Mouse (Mus musculus) cerebellum, adult 2 months (tissue): ENCODE measurements at regions not wholly inside any gene's neighbourhood (a gene's known extent, or its start where the extent isn't known, plus 50 kb on each side); places are given as distances from the start of the nearest gene placed in this dataset.

Source experiments
- DNase-seq, 2 experiments: peaks; one replicate each; pipeline ENCODE4 v3.0.0; 2021
- H3K27ac ChIP-seq: fragments of 200-500 bp; 2 replicates; pipeline ENCODE4 v1.5.1; 2012; ENCODE audit warnings: low read length, control low read depth, inconsistent platforms; ENCODE audit not compliant: insufficient read depth
- H3K27me3 ChIP-seq: fragments of 200-500 bp; 2 replicates; pipeline ENCODE4 v1.6.1; 2012; ENCODE audit warnings: inconsistent platforms, mild to moderate bottlenecking, low read length, moderate library complexity; ENCODE audit not compliant: control insufficient read depth, insufficient read depth
- H3K4me1 ChIP-seq: fragments of 200-500 bp; 2 replicates; pipeline ENCODE4 v1.6.1; 2011; ENCODE audit warnings: low read length; ENCODE audit not compliant: control insufficient read depth, insufficient read depth
- H3K4me3 ChIP-seq: fragments of 200-500 bp; replicated peaks from 2 replicates; pipeline ENCODE3; 2011; ENCODE audit warnings: mild to moderate bottlenecking, low read depth, low read length, control low read depth; ENCODE audit not compliant: insufficient read depth
- CTCF ChIP-seq: fragments of 200-500 bp; IDR thresholded peaks from 2 replicates; pipeline ENCODE4 v1.5.1; 2011; ENCODE audit warnings: low read depth, mild to moderate bottlenecking, control low read depth, low read length, moderate library complexity, borderline replicate concordance; ENCODE audit not compliant: insufficient read depth
- POLR2A ChIP-seq: fragments of 200-500 bp; IDR thresholded peaks from 2 replicates; pipeline ENCODE4 v1.6.1; 2011; ENCODE audit warnings: low read length, control low read depth, borderline replicate concordance; ENCODE audit not compliant: insufficient read depth
- whole genome bisulfite sequencing: fragments of 180-500 bp; shearing (Covaris S2); methylation state at CpG from one replicate; pipeline ENCODE4 v1.1.7; 2018; 5-methylcytosine and 5-hydroxymethylcytosine counted together

- WGBS = 44% methylated on average over 6 of the region's 6 CpGs
- TF ChIP-seq CTCF (no peak), POLR2A (no peak)
- no peak overlapping the region for H3K27ac ChIP-seq
These were observed 76.0 kb upstream of the Mki67 start for GRCm38 (mm10) chr7:135791953-135792690.

GRCm38 (mm10) chr7:135792918-135793317, 76.8 kb upstream of the Mki67 start:
- Histone ChIP-seq H3K27ac (no peak overlapping the region), H3K27me3 (no peaks in the 10 kb centered on the region), H3K4me3 (no peak overlapping the region), H3K4me1 (no peaks in the 10 kb centered on the region)
- TF ChIP-seq POLR2A (no peak), CTCF (peak; percentile 42; the same call in 1 of the 2 replicates)
- peak in 1 of 2 experiments; percentile 12 for DNase-seq
- 37% methylated on average over 8 of the region's 8 CpGs for WGBS

More at GRCm38 (mm10) chr7:135791953-135792690, 76.0 kb upstream of the Mki67 start:
- no peak for DNase-seq
- Histone ChIP-seq H3K27me3 (no peaks in the 10 kb centered on the region), H3K4me1 (no peaks in the 10 kb centered on the region), H3K4me3 (no peak overlapping the region)

DNA sequence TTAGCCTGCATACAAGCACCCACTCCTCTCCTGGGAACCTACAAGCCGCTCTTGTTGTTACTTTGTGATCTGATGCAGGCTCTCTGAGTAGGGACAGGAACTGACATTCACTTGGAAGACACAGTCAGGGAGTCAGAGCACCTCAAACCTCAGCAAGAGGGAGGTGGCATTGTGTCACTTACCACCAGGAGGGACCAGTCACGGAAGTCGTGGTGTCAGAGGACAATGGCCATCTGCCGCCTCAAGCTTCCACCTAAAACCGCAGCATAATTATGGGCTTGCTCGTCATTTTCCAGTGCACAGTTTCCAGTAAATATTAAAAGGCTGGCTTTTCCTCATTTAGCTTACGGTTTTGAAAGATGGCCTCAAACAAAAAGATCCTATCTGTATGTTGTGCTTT, 78.1 kb upstream of the Mki67 start:
- TF ChIP-seq CTCF (no peak), POLR2A (no peak)
- WGBS = 69% methylated on average over 7 of the region's 7 CpGs
- Histone ChIP-seq H3K27me3 (no peaks in the 10 kb centered on the region), H3K27ac (no peak overlapping the region), H3K4me3 (no peak overlapping the region), H3K4me1 (no peaks in the 10 kb centered on the region)
- no peak for DNase-seq

GRCm38 (mm10) chr7:135794679-135795078, 78.5 kb upstream of the Mki67 start:
- H3K4me1 ChIP-seq = no peaks in the 10 kb centered on the region
- 87% methylated on average over 2 of the region's 2 CpGs for WGBS
- TF ChIP-seq CTCF (no peak), POLR2A (no peak)
- no peak overlapping the region for H3K27ac ChIP-seq
- DNase-seq = no peak
- H3K4me3 ChIP-seq = no peak overlapping the region
- no peaks in the 10 kb centered on the region for H3K27me3 ChIP-seq

DNA sequence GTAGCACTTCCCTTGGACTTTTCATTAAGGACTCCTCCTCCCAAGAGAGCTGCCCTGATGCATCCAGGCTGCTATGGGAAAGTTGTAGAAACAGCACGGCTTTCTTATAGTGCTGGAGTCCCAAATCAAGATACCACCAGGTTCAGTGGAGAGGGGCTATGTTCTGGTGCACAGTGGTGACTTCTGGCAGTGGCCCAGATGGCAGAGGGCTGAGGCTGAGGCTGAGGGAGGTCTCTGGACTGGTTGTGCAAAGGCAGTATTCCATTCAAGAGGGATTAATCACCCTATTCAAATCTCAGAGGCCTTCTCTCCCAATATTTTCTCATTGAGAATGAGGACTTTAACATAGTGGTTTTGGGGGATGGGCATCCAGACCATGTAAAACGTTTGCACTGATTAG, 82.3 kb upstream of the Mki67 start:
- Histone ChIP-seq H3K27me3 (no peaks in the 10 kb centered on the region; the same call in 1 of the 2 replicates), H3K27ac (no peak overlapping the region), H3K4me3 (no peak overlapping the region), H3K4me1 (no peaks in the 10 kb centered on the region)
- no peak for TF ChIP-seq CTCF
- no peak for TF ChIP-seq POLR2A
- WGBS = 44% methylated on average over 2 of the region's 2 CpGs
- no peak for DNase-seq

DNA sequence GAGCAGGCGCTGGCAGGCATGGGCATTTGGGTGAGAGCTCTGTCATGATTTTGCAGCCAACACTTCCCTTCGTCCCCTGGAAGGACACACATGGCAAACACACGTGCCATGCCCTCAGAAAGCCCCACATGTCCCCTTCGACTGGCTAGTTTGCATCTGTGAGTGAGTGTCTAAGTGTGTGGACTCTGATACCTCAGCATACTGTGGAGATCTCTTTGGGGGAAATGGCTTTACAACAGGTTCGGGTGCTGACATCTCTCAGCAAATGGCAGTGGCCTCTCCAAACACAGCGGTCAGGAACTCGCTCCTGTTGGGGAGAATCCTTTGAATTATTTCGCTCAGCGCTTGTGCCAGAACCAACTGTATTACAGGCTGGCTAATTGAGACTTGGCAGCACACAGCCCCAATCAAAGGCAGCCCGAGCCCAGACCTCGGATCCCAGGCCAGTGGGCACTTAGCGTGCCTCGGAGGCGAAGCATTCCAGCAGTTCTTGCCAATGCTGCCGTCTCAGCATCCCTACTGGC, 86.5 kb upstream of the Mki67 start:
- no peaks in the 10 kb centered on the region; the same call in 1 of the 2 replicates for H3K27me3 ChIP-seq
- TF ChIP-seq POLR2A (no peak), CTCF (no peak)
- no peaks in the 10 kb centered on the region for H3K4me1 ChIP-seq
- DNase-seq = peak in 1 of 2 experiments; percentile 1
- WGBS = 6% methylated on average over 15 of the region's 15 CpGs
- H3K4me3 ChIP-seq = no peak overlapping the region
- no peak overlapping the region for H3K27ac ChIP-seq

- no peak for DNase-seq
- WGBS = 74% methylated on average over 7 of the region's 7 CpGs
- Histone ChIP-seq H3K27ac (no peak overlapping the region), H3K4me1 (no peaks in the 10 kb centered on the region), H3K4me3 (no peak overlapping the region), H3K27me3 (no peaks in the 10 kb centered on the region; the same call in 1 of the 2 replicates)
- TF ChIP-seq CTCF (no peak), POLR2A (no peak)
These were observed 88.6 kb upstream of the Mki67 start for GRCm38 (mm10) chr7:135804730-135805129.

DNA sequence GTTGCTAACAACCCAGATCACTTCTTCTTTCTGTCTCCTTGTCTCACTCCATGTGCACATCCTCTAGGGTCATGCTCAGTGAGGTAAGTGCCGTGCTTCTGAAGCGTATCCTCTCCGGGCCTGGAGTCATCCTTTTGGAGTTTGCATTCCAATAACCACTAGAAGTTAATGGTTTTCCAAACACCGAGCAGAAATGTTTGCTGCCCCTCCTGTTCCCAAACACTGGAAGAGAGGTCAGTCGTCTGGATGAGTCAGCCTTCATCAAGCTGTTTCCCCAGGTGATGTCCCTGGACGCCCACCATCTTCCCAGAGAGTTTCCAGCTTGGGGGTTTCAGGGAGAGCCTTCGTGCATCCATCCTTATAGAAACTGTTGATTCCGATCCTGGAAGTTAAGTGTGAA, 90.0 kb upstream of the Mki67 start:
- no peak overlapping the region for H3K27ac ChIP-seq
- WGBS = 87% methylated on average over 8 of the region's 8 CpGs
- no peak overlapping the region for H3K4me3 ChIP-seq
- no peaks in the 10 kb centered on the region; the same call in 1 of the 2 replicates for H3K27me3 ChIP-seq
- no peak for TF ChIP-seq CTCF
- TF ChIP-seq POLR2A = no peak
- DNase-seq = no peak
- H3K4me1 ChIP-seq = no peaks in the 10 kb centered on the region; the same call in 1 of the 2 replicates
